Mouse (Mus musculus): ENCODE measurements around the gene Borcs8.
A peak's percentile ranks its signal among the peaks of the same experiment; 100 is the strongest.

The Borcs8 gene

DNA sequence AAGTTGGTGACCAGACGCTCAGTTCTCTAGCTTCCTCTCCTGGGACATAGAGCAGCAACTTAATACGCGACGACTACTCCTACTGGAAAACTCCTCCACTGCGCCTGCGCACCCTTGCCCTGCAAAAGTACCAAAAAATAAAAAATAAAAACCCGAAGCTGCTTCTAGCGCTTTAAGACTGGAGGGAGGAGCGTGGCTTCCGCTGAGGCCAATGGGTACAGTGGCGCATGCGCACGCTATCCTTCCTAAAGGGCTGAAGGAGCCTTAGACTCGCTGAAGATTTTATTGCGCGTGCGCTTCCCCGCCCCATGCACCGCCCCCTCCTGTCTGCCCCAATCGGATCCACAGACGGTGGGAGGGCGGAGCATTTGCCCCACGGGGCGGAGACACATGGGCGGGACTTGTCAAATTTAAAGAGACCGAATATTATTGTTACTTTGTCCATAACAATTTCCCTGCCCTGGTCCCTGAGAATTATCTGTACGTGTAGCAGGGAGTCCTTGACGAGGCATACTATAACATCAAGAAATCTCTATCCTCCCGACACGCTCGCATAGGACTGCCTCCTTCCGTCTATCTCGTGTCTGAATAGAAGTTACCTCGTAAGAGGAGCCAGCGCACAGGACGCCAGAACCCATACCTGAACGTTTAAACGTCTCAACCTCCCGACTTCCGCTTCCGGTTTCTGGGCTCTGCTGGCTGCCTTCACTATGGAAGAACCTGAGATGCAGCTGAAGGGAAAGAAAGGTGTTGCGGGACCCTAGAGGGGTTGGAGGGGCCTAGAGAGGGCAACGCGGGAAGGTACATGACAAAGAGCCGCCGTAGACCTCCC, at the start of gene Borcs8, which contains the start of the genes Rfxank and Mef2b:
Gene Borcs8 (plus strand): TSS at position 474 of the 832 bp plus-strand sequence.
Gene Rfxank (minus strand): TSS at position 129 of the 832 bp plus-strand sequence.
Gene Mef2b (plus strand): TSS at position 686 of the 832 bp plus-strand sequence.
- peak; percentile 98 for DNase-seq (ENCODE audit: low spot score)

DNA sequence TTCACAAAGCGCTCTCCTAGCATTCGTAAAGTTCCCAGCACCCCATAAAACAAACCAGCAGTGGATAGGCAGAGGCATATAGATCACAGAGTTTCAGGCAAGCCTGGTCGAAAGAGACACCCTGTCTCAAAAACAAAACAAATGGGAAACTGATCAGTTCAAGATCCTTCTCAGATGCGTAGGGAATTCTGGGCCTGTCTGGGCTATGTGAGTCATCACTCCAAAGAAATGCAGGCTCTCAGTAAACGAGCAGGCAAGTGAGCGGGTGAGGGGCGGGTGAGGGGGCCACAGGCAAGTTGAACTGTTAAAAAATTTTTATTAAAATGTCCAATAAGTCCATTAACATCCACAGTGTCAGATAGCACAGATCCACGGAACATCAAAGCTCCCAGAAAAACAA, 46.5 kb upstream of the Borcs8 start:
- no peak for DNase-seq (ENCODE audit: low spot score)

DNA sequence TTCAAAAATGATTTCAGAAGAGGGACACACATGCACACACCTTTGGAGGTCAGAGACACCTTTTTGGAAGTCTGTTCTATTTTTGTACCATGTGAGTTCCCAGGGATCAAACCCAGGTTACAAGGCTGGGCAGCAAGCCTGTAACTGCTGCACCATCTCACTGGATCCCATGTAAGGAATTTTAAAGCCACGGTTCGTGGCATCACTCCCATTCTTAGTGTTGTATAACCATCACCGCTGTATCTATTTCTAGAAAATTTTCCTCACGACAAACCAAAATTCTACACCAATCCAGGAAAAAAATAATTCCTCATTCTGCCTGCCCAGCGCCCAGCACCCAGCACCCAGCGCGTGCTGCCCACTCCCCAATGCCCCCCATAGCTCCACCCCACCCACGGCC, 40.0 kb upstream of the Borcs8 start:
- no peak for DNase-seq (ENCODE audit: low spot score)

GRCm38 (mm10) chr8:70100241-70100640, 39.1 kb upstream of the Borcs8 start:
- DNase-seq (ENCODE audit: low spot score), result no peak

GRCm38 (mm10) chr8:70104506-70104905, 34.8 kb upstream of the Borcs8 start:
- no peak for DNase-seq (ENCODE audit: low spot score)

- DNase-seq (ENCODE audit: low spot score), result no peak
Measured at GRCm38 (mm10) chr8:70104922-70105321, 34.4 kb upstream of the Borcs8 start.

DNA sequence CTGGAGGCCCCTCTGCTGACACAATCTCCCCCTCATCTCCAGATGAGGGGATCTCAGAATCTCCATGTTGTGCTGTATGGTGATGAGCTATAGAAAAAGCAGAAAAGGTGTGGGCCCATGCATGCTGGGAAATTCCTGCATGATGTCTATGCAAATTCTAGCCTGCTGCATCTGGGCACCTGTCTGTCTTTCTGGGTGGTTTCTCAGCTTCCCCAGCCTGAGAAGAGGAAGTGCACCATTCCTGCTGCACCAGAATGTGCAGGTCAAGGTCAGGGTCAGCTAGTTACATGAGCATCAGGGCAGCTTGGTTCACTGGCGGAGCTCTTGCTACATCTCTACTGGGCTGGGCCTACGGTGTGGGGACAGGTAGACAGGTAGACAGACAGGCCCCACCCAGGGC, 28.8 kb upstream of the Borcs8 start:
- DNase-seq (ENCODE audit: low spot score), result no peak

GRCm38 (mm10) chr8:70111192-70111795, 28.0 kb upstream of the Borcs8 start:
- no peak for DNase-seq (ENCODE audit: low spot score)

DNA sequence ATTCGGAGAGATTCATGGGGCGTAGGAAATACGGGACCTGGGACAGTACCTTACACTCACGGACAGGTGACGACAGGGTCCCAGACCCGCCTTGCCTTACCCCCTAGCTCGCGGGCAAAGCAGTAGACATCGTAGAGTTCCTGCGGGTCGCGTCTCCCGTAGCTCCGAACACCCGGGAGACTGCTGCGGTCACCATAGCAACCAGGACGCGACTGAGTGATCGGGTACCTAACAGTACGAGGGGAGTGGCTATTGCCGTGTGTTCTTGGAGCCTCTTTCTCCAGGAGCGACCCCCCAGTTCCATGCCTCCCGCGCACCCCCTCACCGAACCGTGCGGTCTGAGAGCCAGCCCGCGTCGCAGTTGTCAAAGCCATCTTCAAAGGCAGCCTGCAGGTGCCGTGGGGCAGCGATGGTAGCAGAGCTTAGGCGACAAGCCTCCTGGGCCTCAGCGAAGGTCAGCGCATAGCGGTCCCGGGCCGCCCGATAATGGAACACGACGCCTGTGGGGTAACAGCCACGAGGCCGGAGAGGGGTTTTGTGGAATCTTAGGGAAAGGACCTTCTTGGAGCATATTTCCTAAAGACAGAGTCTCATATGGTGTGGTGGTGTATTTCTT, 26.8 kb upstream of the Borcs8 start:
- no peak for DNase-seq (ENCODE audit: low spot score)

- no peak for DNase-seq (ENCODE audit: low spot score)
Measured at GRCm38 (mm10) chr8:70114488-70114887, 24.8 kb upstream of the Borcs8 start.

DNA sequence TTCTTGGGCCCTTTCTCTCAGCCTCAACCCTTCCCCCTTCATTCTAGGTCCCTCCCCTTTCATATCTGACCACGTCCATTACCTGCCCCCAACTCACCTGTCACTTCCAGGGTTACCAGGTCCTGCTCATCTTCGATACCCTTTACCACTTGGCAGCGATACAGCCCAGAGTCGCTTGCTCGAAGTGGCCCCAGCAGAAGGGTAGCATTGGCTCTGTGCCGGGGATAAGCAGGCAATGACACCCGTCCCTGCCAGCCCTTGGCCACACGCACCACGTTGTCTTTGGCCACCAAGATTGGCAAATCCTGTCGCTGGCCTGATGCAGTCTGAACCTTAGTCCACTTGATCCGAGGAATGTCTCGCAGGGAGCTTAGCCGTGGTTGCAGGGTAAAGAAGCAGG, 24.4 kb upstream of the Borcs8 start:
- no peak for DNase-seq (ENCODE audit: low spot score)

DNA sequence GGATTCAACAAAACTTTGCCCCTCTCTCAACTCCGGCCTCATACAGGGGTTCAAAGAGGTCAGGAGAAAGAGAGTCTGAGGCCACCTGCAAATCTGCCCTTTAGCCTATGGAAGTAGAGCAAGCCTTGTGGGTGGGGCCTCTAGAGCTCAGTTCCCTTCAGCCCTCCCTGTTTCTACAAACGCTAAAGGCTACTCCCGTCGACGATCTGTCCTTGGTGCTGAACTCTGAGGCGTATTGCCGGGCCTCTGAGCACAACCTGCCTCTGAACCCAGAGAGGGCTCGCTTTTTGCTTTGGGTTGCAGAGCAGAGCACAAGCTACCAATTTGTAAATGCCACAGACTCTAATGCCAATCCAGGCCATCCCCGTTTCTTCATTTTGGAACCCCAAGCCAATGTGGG, 21.7 kb upstream of the Borcs8 start:
- no peak for DNase-seq (ENCODE audit: low spot score)

- DNase-seq (ENCODE audit: low spot score), result no peak
Measured at GRCm38 (mm10) chr8:70118726-70119700, 20.3 kb upstream of the Borcs8 start.

DNA sequence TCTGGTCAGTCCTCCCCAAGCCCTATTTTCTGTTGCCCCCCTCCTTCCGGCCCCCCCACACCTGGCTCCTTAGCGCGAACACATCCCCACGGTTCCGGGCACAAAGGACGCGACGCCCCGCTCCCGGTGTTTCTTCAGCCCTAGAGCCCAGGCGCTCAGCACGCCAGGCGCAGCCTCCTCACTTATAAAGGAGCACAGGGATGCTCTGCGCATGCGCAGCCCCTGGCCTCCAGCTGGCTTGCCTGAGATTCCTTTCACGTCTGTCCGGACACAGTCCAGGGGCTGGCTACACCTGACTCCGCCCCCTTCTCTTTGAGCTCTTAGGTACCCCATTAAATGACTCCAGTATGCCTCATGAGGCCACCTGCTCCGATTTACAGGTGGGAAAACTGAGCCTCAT, 18.6 kb upstream of the Borcs8 start, which contains the start of gene Ncan:
Gene Ncan (minus strand): TSS at position 207 of the 400 bp plus-strand sequence.
- DNase-seq (ENCODE audit: low spot score), result peak; percentile 78

DNA sequence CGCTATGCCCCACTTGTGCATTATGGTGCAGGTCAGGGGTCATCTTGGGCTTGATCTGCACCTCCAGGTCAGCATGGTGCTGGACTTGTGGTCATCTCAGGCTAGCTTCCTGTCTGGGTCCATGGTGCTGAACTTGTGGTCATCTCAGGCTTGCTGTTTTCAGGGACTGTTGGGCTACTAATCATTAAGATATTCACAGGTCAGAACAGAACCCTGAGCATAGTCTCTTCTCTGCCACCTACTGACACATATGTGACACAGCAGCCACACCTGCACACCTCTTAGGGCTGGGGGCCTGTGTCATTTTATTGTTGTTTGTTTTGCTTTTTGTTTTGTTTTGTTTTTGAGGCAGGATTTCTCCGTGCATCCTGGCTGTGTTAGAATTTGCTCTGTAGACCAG, 16.4 kb upstream of the Borcs8 start:
- no peak for DNase-seq (ENCODE audit: low spot score)

GRCm38 (mm10) chr8:70124992-70125391, 14.3 kb upstream of the Borcs8 start:
- no peak for DNase-seq (ENCODE audit: low spot score)

DNA sequence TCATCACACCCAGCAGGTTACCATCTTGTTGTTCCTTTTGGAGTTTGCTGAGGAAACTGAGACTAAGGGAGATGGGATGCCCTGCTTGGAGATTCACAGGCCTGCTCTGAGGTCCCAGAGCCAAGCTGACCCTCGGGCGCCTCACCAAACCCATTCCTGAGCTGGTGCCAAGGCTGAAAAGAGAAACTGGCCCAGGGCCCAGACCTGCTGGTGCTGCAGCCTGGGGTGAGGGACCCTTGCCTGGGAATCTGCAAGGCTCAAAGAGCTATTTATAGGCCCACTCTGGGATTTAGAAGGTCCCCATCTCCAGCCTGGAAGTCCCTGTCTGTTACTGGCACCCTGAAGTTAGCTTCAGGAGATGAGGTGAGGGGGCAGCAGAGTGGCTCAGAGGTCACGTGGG, 10.9 kb upstream of the Borcs8 start:
- no peak for DNase-seq (ENCODE audit: low spot score)

DNA sequence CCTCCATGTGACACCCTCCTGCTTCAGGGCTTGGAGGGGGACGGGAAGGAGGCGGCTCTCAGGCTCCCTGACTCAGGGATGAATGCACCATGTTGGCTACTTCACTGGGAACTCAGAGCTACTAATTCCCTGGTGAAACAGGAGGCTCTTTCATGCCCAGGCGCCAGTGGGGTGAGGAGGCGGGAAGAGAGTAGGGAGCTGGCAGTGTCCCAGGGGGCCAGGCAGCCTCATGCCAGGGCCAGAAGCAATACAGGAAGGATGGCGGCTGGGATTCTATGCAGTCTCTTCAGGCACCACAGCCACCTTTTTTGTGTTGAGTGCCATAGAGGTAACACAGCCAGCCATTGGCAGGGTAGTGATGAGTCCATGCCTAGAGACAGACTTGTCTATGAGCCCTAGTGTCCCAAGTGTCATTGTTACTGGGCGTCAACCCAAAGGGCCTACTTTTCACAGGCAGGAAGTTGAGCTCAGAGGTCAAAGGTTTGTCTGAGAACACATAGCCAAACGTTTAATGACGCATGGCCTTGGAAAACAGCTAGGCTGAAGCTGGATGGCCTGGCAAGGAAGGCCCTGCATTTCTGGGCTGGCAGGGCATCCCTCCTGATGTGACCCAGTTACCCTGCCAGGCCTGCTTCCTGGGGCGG, 9.9 kb upstream of the Borcs8 start:
- no peak for DNase-seq (ENCODE audit: low spot score)

GRCm38 (mm10) chr8:70130066-70130465, 9.2 kb upstream of the Borcs8 start:
- DNase-seq (ENCODE audit: low spot score), result no peak

- peak; percentile 80 for DNase-seq (ENCODE audit: low spot score)
Measured at GRCm38 (mm10) chr8:70131166-70131883, 8.0 kb upstream of the Borcs8 start, which contains the start of gene Nr2c2ap. Gene Nr2c2ap (plus strand): TSS chr8:70131333.

Data from testis, postnatal 14 days (tissue).